Mouse (Mus musculus) left cerebral cortex, postnatal 14 days (tissue): ENCODE results near the gene Prkn. TPM values are rescaled to one million over a fixed set of nuclear protein-coding genes. Genes with fewer than 3 reads are reported as not detected.

Experiments used
- DNase-seq, 2 experiments: peaks; one replicate each; pipeline ENCODE4 v3.0.0; 2021 to 2022; ENCODE audit warnings: low spot score in 2 of 2, mixed read lengths in 1 of 2
- intact Hi-C: fragments of 180-260 bp; cut with DNase I; formaldehyde crosslinking; loops from one replicate; pipeline ENCODE4 v1.15.1; 2025
- long read RNA-seq, 2 experiments: library from polyadenylated mRNA; stranded (forward); transcript quantifications; one replicate each; pipeline ENCODE4 v2.0.0; 2021
- total RNA-seq, 2 experiments: library from RNA; stranded (reverse); gene quantifications; 2 replicates each; pipeline ENCODE4 v1.2.3; 2021

The Prkn gene
- 10 to 100 TPM; 16.3 to 16.7 TPM for total RNA-seq
- long read RNA-seq, experiment 1, partial matches to known transcripts, result 1 of 3 reads
- long read RNA-seq, experiment 1, other reads (novel, unspliced or antisense), result 2 of 3 reads
- long read RNA-seq, experiment 2, partial matches to known transcripts, result 1 of 1 reads
- long read RNA-seq, experiment 2, other reads (novel, unspliced or antisense), result 0 of 1 reads

DNA sequence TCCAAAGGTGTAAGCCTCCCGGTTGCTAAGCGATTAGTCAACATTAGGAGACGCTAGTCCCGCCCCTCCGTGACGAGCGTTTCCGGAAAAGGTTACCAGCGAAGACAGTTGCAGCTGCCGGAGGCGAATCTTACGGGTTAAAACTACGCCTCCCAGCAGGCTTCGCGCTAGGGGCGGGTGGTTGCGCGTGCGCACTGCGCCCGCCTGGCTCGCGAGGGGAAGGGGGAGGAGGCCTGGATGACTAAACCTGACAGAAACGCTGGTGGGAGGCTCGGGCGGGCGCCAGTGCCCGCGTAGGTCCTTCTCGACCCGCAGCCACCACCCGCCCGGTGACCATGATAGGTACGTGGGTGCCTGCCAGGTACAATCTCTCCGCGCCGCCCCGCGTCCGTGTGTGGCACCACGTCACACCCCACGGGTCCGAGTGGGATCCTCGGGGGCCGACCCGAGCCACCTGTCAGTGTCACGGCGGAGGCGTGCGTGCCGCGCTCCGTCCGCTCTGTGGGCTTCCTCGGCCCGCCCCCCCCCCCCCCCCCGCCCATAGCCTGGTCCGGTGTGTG lies at the start of gene Prkn, which contains the start of gene Pacrg:
Prkn (plus strand) TSS at position 237 of the 560 bp plus-strand sequence.
Pacrg (minus strand) TSS at position 164 of the 560 bp plus-strand sequence.
- peak; percentile 97 to 98 for DNase-seq
- intact Hi-C loops, result no loop called here

DNA sequence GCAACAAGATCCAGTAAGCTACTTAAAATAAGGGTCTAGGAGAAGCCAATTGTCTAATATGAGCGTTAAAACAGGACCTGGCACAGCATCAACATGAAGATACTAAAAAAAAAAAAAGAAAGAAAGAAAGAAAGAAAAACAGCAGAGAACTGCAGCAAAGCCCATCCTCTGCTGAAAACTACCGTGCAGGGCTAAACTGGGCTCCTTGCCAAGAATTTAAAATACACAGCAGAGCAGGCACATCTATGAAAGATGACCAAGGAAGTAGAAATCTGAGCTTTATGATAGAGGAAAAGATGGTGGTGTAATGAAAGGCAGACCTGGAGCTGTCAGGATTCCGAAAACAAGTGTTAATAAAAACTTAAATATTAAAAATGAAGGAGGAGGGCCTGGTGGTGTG lies 48.5 kb upstream of the Prkn start:
- intact Hi-C loops, result no loop called here
- peak; percentile 6 to 11 for DNase-seq

- intact Hi-C loops, result no loop called here
- no peak for DNase-seq
Observed at GRCm38 (mm10) chr17:10806692-10807091, 33.5 kb upstream of the Prkn start.

DNA sequence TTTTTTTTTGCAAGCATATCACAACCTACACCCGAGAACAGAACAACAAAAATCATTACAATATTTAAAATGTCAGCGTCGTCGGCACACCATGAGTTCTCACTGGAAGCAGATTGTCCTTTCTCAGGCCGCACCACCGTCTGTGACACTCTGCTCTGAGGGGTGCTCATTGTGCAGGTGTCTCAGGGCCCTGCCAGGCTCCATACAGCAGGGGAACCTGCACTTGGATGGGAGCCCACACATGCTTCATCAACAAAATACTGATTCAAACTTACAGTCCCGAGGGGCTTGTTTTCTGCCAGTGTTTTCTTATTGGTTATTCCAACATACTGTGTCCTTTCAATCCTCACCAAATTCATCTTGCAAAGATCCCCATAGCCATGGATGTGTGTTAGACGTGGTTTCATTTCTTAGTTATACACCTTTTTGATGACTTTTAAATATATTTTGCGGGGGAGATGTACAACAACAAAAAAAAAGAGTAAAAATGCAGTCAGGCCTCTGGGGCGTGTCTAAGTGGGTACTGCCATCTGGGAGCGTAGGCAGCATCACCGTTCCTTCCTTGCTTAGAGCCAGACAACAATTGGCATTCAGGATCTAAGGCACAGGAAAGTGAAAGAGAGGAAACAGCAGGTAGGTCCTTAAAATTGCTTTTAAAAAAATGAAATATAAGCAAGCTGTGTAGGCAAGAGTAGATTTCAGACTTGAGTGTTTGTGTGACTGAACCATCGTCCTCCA lies 32.8 kb upstream of the Prkn start:
- DNase-seq, result no peak
- intact Hi-C loops, result no loop called here

GRCm38 (mm10) chr17:10808571-10808970 lies 31.6 kb upstream of the Prkn start:
- intact Hi-C loops, result no loop called here
- DNase-seq, result no peak

- DNase-seq, result no peak
Observed at GRCm38 (mm10) chr17:10818971-10819370, 21.2 kb upstream of the Prkn start.

DNA sequence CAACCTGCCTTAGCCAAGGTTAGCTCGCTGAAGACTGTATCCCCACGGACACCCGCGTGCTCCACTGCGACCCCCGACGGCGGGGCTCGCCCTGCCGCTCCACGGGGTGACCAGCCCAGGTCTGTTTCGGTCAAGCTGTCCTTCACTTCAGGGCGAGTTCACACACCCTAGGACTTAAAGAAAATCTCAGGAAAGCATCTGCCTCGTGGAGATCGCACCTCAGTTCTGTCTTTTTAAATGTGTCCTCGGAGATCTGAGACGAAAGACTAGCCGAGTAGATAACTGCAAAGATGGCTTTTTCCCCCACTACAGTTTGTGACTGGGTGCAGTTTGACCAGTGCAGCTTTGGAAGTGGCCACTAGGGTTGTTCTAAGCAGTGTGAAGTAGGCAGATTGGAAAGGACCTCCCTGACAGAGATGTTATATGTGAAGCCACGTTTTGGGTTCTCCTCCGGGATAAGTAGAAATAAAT lies 582 bp downstream of the Prkn start:
- DNase-seq, result peak; percentile 53 to 84
- intact Hi-C loops, result no loop called here

More at GRCm38 (mm10) chr17:10818971-10819370, 21.2 kb upstream of the Prkn start:
- intact Hi-C loops, result no loop called here

DNA sequence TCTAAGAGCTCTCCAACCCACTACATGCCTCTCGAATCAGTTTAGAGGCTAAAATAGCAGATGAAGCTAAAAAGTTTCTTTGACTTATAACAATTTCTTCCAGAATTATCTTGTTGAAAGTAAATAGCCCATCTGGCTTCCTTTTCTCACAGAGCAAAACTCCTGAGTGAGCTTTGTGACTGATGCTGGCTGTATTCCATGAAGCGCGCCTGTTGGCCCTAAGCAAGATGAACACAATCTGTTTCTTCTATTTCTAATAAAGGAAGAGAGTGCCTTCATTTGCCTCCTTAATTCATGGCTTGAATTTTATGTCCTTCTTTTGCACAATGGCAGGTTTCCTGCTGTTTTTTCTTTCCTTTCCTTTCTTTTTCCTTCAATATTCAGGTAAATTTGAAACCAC lies 14.0 kb downstream of the Prkn start:
- intact Hi-C loops, result no loop called here
- peak in 1 of 2 experiments; percentile 40 for DNase-seq

GRCm38 (mm10) chr17:10874208-10875187 lies 34.3 kb downstream of the Prkn start:
- intact Hi-C loops, result no loop called here
- DNase-seq, result no peak

- no peak for DNase-seq
- intact Hi-C loops, result no loop called here
Observed at GRCm38 (mm10) chr17:10878986-10879385, 38.8 kb downstream of the Prkn start.

GRCm38 (mm10) chr17:10882260-10882659 lies 42.1 kb downstream of the Prkn start:
- no peak for DNase-seq
- intact Hi-C loops, result no loop called here

GRCm38 (mm10) chr17:10887924-10888323 lies 47.7 kb downstream of the Prkn start:
- no peak for DNase-seq
- intact Hi-C loops, result no loop called here

DNA sequence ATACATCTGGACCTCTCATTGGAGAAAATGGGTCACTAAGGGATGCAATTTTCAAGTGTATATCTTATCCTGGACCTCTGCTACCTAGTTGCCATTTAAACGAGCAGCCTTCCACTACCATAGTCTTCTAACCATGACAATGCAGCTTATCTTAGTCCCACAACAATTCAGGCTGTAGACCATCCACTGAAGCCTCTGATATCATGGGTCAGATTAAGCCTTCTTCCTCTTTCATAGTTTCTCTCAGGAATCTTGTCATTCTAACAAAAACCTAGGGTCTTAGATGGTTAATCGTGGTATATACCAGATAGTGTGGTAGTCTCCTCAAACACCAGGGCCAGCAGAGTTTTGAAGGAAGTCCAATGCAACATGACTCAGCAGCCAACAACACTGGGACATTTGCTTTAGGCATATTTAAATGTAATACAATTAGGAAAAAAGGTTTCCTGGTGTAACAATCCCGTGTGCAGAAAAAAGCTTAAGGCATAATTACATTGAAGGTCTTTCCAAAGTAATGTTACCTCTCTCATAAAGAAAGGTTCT lies 61.6 kb downstream of the Prkn start:
- DNase-seq, result no peak
- intact Hi-C loops, result no loop called here

- intact Hi-C loops, result no loop called here
- DNase-seq, result no peak
Observed at GRCm38 (mm10) chr17:10936698-10937097, 96.5 kb downstream of the Prkn start.

DNA sequence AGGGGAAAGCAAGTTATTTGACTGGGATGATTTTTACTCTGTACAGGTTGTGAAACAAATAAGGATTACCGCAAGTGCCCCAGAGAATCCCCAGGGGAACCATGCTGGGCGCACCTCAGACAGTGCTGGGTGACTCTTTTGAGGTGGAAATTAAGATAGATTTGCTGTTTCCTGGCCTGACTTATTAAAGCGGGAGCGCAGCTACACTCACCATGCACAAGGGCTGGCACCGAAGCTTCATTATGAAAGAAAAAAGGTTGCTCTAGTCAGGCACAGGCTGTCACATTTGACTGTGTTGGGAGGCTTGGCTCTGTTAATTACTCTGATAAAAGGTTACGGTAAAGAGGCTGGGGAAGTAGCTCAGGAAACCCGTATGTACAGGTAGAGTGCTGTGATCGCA lies 97.7 kb downstream of the Prkn start:
- DNase-seq, result no peak
- intact Hi-C loops, result no loop called here

GRCm38 (mm10) chr17:10938755-10939154 lies 98.6 kb downstream of the Prkn start:
- intact Hi-C loops, result no loop called here
- no peak for DNase-seq

DNA sequence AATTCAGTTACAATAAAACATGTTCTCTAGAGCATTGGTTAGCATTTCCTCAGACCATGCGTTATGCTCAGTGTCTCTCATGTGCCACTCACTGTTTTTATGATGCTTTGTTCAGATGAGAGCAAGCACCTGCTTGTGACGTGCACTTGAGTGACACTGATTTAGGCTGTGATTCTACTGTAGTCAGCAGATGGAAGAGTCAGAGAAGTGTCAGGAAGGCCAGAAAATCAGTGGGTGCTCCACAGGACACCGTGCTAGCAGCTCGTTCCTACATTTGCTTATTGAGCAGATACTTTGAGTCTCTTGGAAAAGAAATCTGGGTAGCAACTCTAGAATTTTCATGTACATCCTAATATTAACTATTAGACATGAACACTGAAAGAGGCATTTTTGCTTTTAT lies 106.4 kb downstream of the Prkn start:
- DNase-seq, result no peak
- intact Hi-C loops, result no loop called here

- intact Hi-C loops, result no loop called here
Observed at GRCm38 (mm10) chr17:10947614-10948013, 107.4 kb downstream of the Prkn start.

More at GRCm38 (mm10) chr17:10947614-10948013, 107.4 kb downstream of the Prkn start:
- no peak for DNase-seq
